Mouse (Mus musculus) kidney, embryonic 14.5 days (tissue): ENCODE measurements around the gene Nfat5. TPM values are rescaled to one million over a fixed set of nuclear protein-coding genes. Genes with fewer than 3 reads are reported as not detected.

Experiments
- ATAC-seq: fragments of 200-750 bp; cut with Nextera tagmentation; 2 replicates; pipeline ENCODE4 v1.8.0; 2017; ENCODE audit warnings: moderate number of reproducible peaks, mild to moderate bottlenecking, moderate TSS enrichment, moderate library complexity; ENCODE audit not compliant: low FRiP score, low TSS enrichment
- H3K27ac ChIP-seq: fragments of 300-500 bp; sonication (generic); 2 replicates; pipeline ENCODE4 v1.5.1; 2014; ENCODE audit warnings: low read depth, mild to moderate bottlenecking, low read length, moderate library complexity, mixed read lengths
- H3K27me3 ChIP-seq: fragments of 300-500 bp; sonication (generic); 2 replicates; pipeline ENCODE4 v1.6.1; 2014; ENCODE audit warnings: mild to moderate bottlenecking, low read length; ENCODE audit not compliant: control insufficient read depth, insufficient read depth
- H3K36me3 ChIP-seq: fragments of 300-500 bp; sonication (generic); 2 replicates; pipeline ENCODE4 v1.6.1; 2014; ENCODE audit warnings: low read length, mixed read lengths; ENCODE audit not compliant: control insufficient read depth, insufficient read depth
- H3K4me1 ChIP-seq: fragments of 300-500 bp; sonication (generic); 2 replicates; pipeline ENCODE4 v1.6.1; 2014; ENCODE audit warnings: low read length, mixed read lengths; ENCODE audit not compliant: control insufficient read depth, insufficient read depth
- H3K4me2 ChIP-seq: fragments of 300-500 bp; sonication (generic); replicated peaks from 2 replicates; pipeline ENCODE4 v1.6.1; 2014; ENCODE audit warnings: low read depth, mild to moderate bottlenecking, low read length
- H3K4me3 ChIP-seq: fragments of 300-500 bp; sonication (generic); 2 replicates; pipeline ENCODE4 v1.5.1; 2014; ENCODE audit warnings: mild to moderate bottlenecking, low read length
- H3K9ac ChIP-seq: fragments of 300-500 bp; sonication (generic); 2 replicates; pipeline ENCODE4 v1.6.1; 2014; ENCODE audit warnings: low read depth, mild to moderate bottlenecking, low read length, moderate library complexity
- H3K9me3 ChIP-seq: fragments of 300-500 bp; sonication (generic); 2 replicates; pipeline ENCODE4 v1.6.1; 2016; ENCODE audit warnings: low read length; ENCODE audit not compliant: control insufficient read depth
- WGBS: fragments of 180-500 bp; shearing (Covaris S2); extraction: QIAGEN DNeasy Blood & Tissue Kit; methylation state at CpG from one replicate; pipeline ENCODE4 v1.1.7; 2014; 5-methylcytosine and 5-hydroxymethylcytosine counted together
- polyA plus RNA-seq: library from polyadenylated mRNA; unstranded; fragments of >200 nt; fragmentation: Nextera tagmentation; extraction: Ambion mirVana; gene quantifications from 2 replicates; pipeline ENCODE4 v1.2.1, GENCODE M21; 2014

Nfat5 gene
- polyA plus RNA-seq, 1 experiment from 2014 or later = 33.9 TPM

DNA sequence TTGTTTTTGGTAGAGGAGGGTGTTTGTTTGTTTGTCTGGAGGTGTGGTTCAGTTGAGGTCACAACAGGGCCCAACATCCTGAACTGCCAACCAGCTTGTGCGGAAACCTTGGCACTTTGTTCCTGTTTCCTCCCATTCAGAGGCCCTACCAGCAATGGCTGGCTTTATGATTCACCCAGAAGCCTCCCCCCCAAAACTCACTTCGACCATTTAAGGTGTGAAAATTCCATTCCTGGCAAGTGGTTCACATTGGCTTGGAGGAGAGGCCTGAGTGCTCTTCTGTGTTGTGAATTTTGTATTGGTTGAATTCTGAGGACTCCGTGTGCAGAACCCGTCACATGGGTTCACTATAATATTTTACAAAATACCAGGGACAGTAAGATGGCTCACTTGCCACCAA lies 32.1 kb upstream of the Nfat5 start:
- ATAC-seq = no peak
- Histone ChIP-seq H3K4me1 (peaks cover 6% of the 10 kb centered on the region; the same call in 1 of the 2 replicates), H3K4me2 (no peak overlapping the region), H3K27me3 (no peaks in the 10 kb centered on the region), H3K4me3 (no peak overlapping the region), H3K27ac (no peak overlapping the region), H3K9me3 (no peaks in the 10 kb centered on the region), H3K9ac (no peak overlapping the region), H3K36me3 (no peaks in the 10 kb centered on the region)
- WGBS = 80% methylated on average over 4 of the region's 4 CpGs

- Histone ChIP-seq H3K36me3 (no peaks in the 10 kb centered on the region), H3K4me1 (peaks cover 5% of the 10 kb centered on the region; the same call in 1 of the 2 replicates), H3K27ac (no peak overlapping the region), H3K9ac (no peak overlapping the region), H3K9me3 (no peaks in the 10 kb centered on the region), H3K27me3 (no peaks in the 10 kb centered on the region), H3K4me3 (no peak overlapping the region), H3K4me2 (no peak overlapping the region)
- no peak for ATAC-seq
- 72% methylated on average over 8 of the region's 8 CpGs for WGBS
Measured at GRCm38 (mm10) chr8:107262046-107262705, 31.1 kb upstream of the Nfat5 start.

DNA sequence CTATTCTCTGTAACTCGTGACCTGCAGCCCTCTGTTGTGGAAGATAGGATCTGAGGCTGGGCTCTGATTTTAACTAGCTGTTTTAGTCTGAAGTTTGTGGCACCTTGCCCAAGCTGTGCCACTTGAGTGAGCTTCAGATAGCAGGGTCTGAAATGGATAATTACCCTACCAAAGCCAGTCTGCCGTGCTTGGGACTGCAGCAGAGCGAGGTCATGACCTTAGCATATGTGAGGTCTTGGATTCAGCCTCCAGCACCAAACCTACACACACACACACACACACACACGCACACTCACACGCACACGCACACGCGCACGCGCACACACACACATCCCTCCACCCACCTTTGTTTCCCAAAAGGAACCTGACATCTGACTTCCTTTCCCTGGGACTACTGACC lies 27.5 kb upstream of the Nfat5 start:
- Histone ChIP-seq H3K4me3 (no peak overlapping the region), H3K36me3 (no peaks in the 10 kb centered on the region), H3K27ac (0 out of 2 replicates have a peak overlapping the region, but pooled peaks have one; percentile 14), H3K4me1 (0 out of 2 replicates have a peak, but pooled peaks cover 10% of the 10 kb centered on the region), H3K9ac (no peak overlapping the region), H3K27me3 (no peaks in the 10 kb centered on the region), H3K9me3 (no peaks in the 10 kb centered on the region), H3K4me2 (no peak overlapping the region)
- peak; percentile 75 for ATAC-seq
- WGBS = 68% methylated on average over 10 of the region's 10 CpGs

DNA sequence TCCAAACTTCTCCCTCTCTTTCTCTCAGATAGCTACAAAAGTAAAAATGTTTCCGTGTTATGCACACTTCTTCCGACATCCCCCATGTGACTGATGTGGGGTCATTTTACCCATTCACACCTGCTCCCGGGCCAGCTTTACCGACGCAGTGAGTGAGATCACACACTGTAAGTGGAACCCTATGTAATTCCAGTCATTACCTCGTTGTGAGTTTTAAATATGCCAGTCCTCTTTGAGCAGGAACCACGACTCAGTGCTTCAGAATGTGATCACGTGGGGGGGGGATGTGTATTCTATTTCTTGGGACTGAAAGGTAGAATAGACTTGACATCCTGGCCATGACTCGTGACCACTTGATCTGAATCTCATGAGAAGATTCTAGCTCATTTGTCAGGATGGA lies 24.8 kb upstream of the Nfat5 start:
- no peak overlapping the region for H3K9ac ChIP-seq
- H3K9me3 ChIP-seq = no peaks in the 10 kb centered on the region
- no peaks in the 10 kb centered on the region for H3K27me3 ChIP-seq
- ATAC-seq = peak; percentile 49; the same call in 1 of the 2 replicates
- 0 out of 2 replicates have a peak, but pooled peaks cover 10% of the 10 kb centered on the region for H3K4me1 ChIP-seq
- no peak overlapping the region for H3K4me2 ChIP-seq
- H3K4me3 ChIP-seq = no peak overlapping the region
- H3K27ac ChIP-seq = no peak overlapping the region
- no peaks in the 10 kb centered on the region for H3K36me3 ChIP-seq
- 35% methylated on average over 9 of the region's 9 CpGs for WGBS

GRCm38 (mm10) chr8:107269191-107269590 lies 24.1 kb upstream of the Nfat5 start:
- ATAC-seq = no peak
- Histone ChIP-seq H3K9me3 (no peaks in the 10 kb centered on the region), H3K4me2 (no peak overlapping the region), H3K4me3 (no peak overlapping the region), H3K9ac (no peak overlapping the region), H3K36me3 (no peaks in the 10 kb centered on the region), H3K27me3 (no peaks in the 10 kb centered on the region), H3K27ac (no peak overlapping the region), H3K4me1 (0 out of 2 replicates have a peak, but pooled peaks cover 10% of the 10 kb centered on the region)

DNA sequence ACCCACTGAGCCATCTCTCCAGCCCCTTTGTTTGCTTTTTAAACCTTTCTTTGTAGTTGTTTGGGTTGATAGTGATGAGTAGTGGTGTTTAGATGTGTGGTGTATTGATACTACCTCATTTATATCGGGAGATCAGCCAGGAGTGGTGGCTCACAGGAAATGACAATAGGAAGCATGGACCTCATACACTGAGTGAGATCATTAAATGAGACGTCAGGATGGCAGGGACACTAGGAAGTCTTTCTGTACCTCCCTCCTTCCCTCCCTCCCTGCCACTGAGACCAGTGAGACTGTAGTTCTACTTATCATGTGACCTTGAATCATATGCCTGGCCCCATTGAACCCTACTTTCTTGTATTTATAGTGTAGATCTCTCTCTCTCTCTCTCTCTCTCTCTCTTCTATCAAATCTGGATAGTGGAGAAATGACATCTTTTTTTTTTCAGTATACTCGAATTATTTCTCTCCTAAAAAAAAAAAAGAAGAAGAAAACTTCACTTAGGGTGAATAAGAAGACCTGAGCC lies 23.6 kb upstream of the Nfat5 start:
- Histone ChIP-seq H3K4me2 (no peak overlapping the region), H3K9ac (no peak overlapping the region), H3K27me3 (no peaks in the 10 kb centered on the region), H3K4me3 (no peak overlapping the region), H3K4me1 (0 out of 2 replicates have a peak, but pooled peaks cover 10% of the 10 kb centered on the region), H3K36me3 (no peaks in the 10 kb centered on the region), H3K27ac (no peak overlapping the region), H3K9me3 (no peaks in the 10 kb centered on the region)
- 58% methylated on average over 3 of the region's 3 CpGs for WGBS
- no peak for ATAC-seq

DNA sequence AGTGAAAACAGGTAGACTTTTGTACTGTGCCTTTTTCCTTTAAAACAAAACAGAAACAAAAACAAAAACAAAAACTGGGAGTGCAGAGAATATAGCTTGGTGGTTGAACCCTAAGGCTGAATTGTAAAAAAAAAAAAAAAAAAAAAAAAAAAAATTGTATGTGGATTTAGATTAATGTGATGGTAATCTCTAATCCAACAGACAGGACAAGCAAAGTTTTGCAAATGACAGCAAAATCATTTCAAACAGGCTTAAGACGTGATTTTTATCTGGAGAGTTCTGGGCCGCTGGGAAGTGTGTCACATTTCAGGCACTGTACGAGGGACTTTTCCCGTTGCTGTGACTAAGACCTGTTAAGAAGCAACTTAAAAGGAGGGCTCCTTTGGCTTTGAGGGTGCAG lies 23.0 kb upstream of the Nfat5 start:
- H3K4me1 ChIP-seq = 0 out of 2 replicates have a peak, but pooled peaks cover 10% of the 10 kb centered on the region
- ATAC-seq = no peak
- H3K27me3 ChIP-seq = no peaks in the 10 kb centered on the region
- no peak overlapping the region for H3K4me2 ChIP-seq
- no peak overlapping the region for H3K4me3 ChIP-seq
- no peak overlapping the region for H3K9ac ChIP-seq
- H3K36me3 ChIP-seq = no peaks in the 10 kb centered on the region
- no peak overlapping the region for H3K27ac ChIP-seq
- WGBS = 67% methylated on average over 4 of the region's 4 CpGs
- H3K9me3 ChIP-seq = no peaks in the 10 kb centered on the region

DNA sequence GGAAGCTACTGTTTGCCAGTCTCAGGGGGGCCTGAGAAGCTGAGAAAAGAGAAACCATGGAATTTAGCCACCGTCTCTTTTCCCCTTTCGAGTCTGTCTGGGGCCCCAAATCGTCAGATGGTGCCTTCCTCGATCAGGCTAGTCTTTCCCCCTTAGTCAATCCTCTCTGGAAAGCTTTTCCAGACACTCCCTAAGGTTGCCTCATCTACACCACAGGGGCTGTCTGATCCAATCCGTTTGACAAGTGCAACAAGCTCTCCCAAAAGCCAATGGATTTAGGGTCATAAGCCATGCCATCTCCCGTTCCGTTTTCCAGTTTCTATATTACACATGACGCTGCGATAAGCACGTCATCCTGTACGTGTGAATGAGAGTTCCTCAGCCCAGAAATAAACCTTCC lies 22.5 kb upstream of the Nfat5 start:
- no peak for ATAC-seq
- Histone ChIP-seq H3K4me3 (no peak overlapping the region), H3K36me3 (no peaks in the 10 kb centered on the region), H3K4me1 (0 out of 2 replicates have a peak, but pooled peaks cover 10% of the 10 kb centered on the region), H3K4me2 (no peak overlapping the region), H3K9me3 (no peaks in the 10 kb centered on the region), H3K27me3 (no peaks in the 10 kb centered on the region), H3K9ac (no peak overlapping the region), H3K27ac (no peak overlapping the region)
- 80% methylated on average over 11 of the region's 11 CpGs for WGBS

DNA sequence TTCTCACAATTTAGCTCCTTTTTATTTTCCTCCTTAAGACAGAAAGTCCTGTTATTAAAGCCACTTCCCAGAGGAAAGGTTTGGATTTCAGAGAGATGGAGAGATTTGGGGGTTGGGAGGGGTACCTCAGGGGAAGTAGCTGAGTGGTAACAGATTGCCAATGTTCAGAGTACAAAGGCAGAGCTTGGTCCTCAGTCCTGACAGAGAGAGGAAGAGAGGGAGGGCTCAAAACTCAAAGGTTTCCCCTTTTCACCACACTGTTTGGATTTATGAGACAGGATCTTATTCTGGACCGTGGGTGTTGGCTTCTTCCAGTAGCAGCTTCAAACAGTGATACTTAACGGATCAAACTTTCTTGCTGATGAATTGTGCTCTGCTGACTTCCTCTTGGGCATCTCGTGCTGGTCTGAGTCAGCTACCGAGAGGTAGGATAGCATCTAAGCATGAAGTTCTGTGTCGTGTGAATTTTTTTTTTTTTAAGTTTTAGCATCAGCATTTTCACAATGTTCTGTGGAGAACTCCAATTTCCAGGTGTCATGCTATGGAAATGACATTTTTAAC lies 15.9 kb upstream of the Nfat5 start:
- H3K4me3 ChIP-seq = no peak overlapping the region
- H3K27me3 ChIP-seq = no peaks in the 10 kb centered on the region
- 31% methylated on average over 5 of the region's 5 CpGs for WGBS
- no peak overlapping the region for H3K9ac ChIP-seq
- no peaks in the 10 kb centered on the region for H3K9me3 ChIP-seq
- H3K4me2 ChIP-seq = no peak overlapping the region
- no peak overlapping the region for H3K27ac ChIP-seq
- no peaks in the 10 kb centered on the region for H3K36me3 ChIP-seq
- 0 out of 2 replicates have a peak, but pooled peaks cover 7% of the 10 kb centered on the region for H3K4me1 ChIP-seq
- no peak for ATAC-seq
